Mouse (Mus musculus): ENCODE data around the gene Gsc. TPM values are rescaled to one million over a fixed set of nuclear protein-coding genes. Genes with fewer than 3 reads are reported as not detected.

The Gsc gene
- polyA plus RNA-seq (2015; fragmentation: Nextera tagmentation; extraction: Ambion mirVana): not detected in 2 replicates

GRCm38 (mm10) chr12:104472601-104473424, at the start of gene Gsc:
TSS of gene Gsc (minus strand) at chr12:104473330.
- WGBS (ENCODE audit: insufficient replicate concordance): under 1% methylated on average over 82 of the region's 97 CpGs
- no peak within 1 kb of the TSS for H3K9ac ChIP-seq (ENCODE audit: low read depth, low read length)
- H3K4me1 ChIP-seq (ENCODE audit: control insufficient read depth, low read depth, low read length): no peaks in the 10 kb centered on the region; the same call in 1 of the 2 replicates
- no peaks in the 10 kb centered on the region for H3K9me3 ChIP-seq (replicated peaks; ENCODE audit: control insufficient read depth, low read length)
- no peak within 1 kb of the TSS for H3K27ac ChIP-seq (ENCODE audit: low read length)
- peak within 1 kb of the TSS; percentile 56 for H3K4me3 ChIP-seq (ENCODE audit: low read depth, low read length)
- no peaks in the 10 kb centered on the region for H3K36me3 ChIP-seq (ENCODE audit: control insufficient read depth, insufficient read depth)
- no peak for ATAC-seq (ENCODE audit: low read depth)
- H3K27me3 ChIP-seq (ENCODE audit: control insufficient read depth, insufficient read depth, low read depth, low read length): peaks cover 85% of the 10 kb centered on the region
- H3K4me2 ChIP-seq (ENCODE audit: low read depth, low read length): peak within 1 kb of the TSS; percentile 61

GRCm38 (mm10) chr12:104519721-104520120, 46.6 kb upstream of the Gsc start:
- H3K4me3 ChIP-seq (ENCODE audit: low read depth, low read length): no peak overlapping the region
- no peaks in the 10 kb centered on the region for H3K4me1 ChIP-seq (ENCODE audit: control insufficient read depth, low read depth, low read length)
- H3K9ac ChIP-seq (ENCODE audit: low read depth, low read length): no peak overlapping the region
- no peaks in the 10 kb centered on the region for H3K27me3 ChIP-seq (ENCODE audit: control insufficient read depth, insufficient read depth, low read depth, low read length)
- ATAC-seq (ENCODE audit: low read depth): no peak
- H3K4me2 ChIP-seq (ENCODE audit: low read depth, low read length): no peak overlapping the region
- WGBS (ENCODE audit: insufficient replicate concordance): 71% methylated on average over 5 of the region's 5 CpGs
- no peaks in the 10 kb centered on the region for H3K9me3 ChIP-seq (replicated peaks; ENCODE audit: control insufficient read depth, low read length)
- no peak overlapping the region for H3K27ac ChIP-seq (ENCODE audit: low read length)
- H3K36me3 ChIP-seq (ENCODE audit: control insufficient read depth, insufficient read depth): no peaks in the 10 kb centered on the region

- Histone ChIP-seq H3K9ac (ENCODE audit: low read depth, low read length) (no peak overlapping the region), H3K4me2 (ENCODE audit: low read depth, low read length) (no peak overlapping the region), H3K36me3 (ENCODE audit: control insufficient read depth, insufficient read depth) (no peaks in the 10 kb centered on the region), H3K27me3 (ENCODE audit: control insufficient read depth, insufficient read depth, low read depth, low read length) (no peaks in the 10 kb centered on the region), H3K4me1 (ENCODE audit: control insufficient read depth, low read depth, low read length) (no peaks in the 10 kb centered on the region), H3K9me3 (replicated peaks; ENCODE audit: control insufficient read depth, low read length) (no peaks in the 10 kb centered on the region), H3K27ac (ENCODE audit: low read length) (no peak overlapping the region), H3K4me3 (ENCODE audit: low read depth, low read length) (no peak overlapping the region)
- ATAC-seq (ENCODE audit: low read depth): no peak
- WGBS (ENCODE audit: insufficient replicate concordance): 60% methylated on average over 7 of the region's 7 CpGs
Observed at GRCm38 (mm10) chr12:104507911-104508310, 34.8 kb upstream of the Gsc start.

GRCm38 (mm10) chr12:104492009-104492408, 18.9 kb upstream of the Gsc start:
- no peaks in the 10 kb centered on the region for H3K4me1 ChIP-seq (ENCODE audit: control insufficient read depth, low read depth, low read length)
- 33% methylated on average over 6 of the region's 6 CpGs for WGBS (ENCODE audit: insufficient replicate concordance)

GRCm38 (mm10) chr12:104486205-104486604, 13.1 kb upstream of the Gsc start:
- no peak for ATAC-seq (ENCODE audit: low read depth)
- no peak overlapping the region for H3K27ac ChIP-seq (ENCODE audit: low read length)
- no peak overlapping the region for H3K9ac ChIP-seq (ENCODE audit: low read depth, low read length)
- WGBS (ENCODE audit: insufficient replicate concordance): 36% methylated on average over 8 of the region's 8 CpGs
- no peaks in the 10 kb centered on the region for H3K9me3 ChIP-seq (replicated peaks; ENCODE audit: control insufficient read depth, low read length)
- peaks cover 2% of the 10 kb centered on the region; the same call in 1 of the 2 replicates for H3K27me3 ChIP-seq (ENCODE audit: control insufficient read depth, insufficient read depth, low read depth, low read length)
- no peaks in the 10 kb centered on the region for H3K36me3 ChIP-seq (ENCODE audit: control insufficient read depth, insufficient read depth)
- H3K4me2 ChIP-seq (ENCODE audit: low read depth, low read length): no peak overlapping the region
- H3K4me3 ChIP-seq (ENCODE audit: low read depth, low read length): no peak overlapping the region
- no peaks in the 10 kb centered on the region for H3K4me1 ChIP-seq (ENCODE audit: control insufficient read depth, low read depth, low read length)

More at GRCm38 (mm10) chr12:104492009-104492408, 18.9 kb upstream of the Gsc start:
- Histone ChIP-seq H3K36me3 (ENCODE audit: control insufficient read depth, insufficient read depth) (no peaks in the 10 kb centered on the region), H3K27me3 (ENCODE audit: control insufficient read depth, insufficient read depth, low read depth, low read length) (no peaks in the 10 kb centered on the region), H3K4me3 (ENCODE audit: low read depth, low read length) (no peak overlapping the region), H3K4me2 (ENCODE audit: low read depth, low read length) (no peak overlapping the region), H3K9ac (ENCODE audit: low read depth, low read length) (no peak overlapping the region), H3K27ac (ENCODE audit: low read length) (no peak overlapping the region), H3K9me3 (replicated peaks; ENCODE audit: control insufficient read depth, low read length) (no peaks in the 10 kb centered on the region)
- ATAC-seq (ENCODE audit: low read depth): no peak

DNA sequence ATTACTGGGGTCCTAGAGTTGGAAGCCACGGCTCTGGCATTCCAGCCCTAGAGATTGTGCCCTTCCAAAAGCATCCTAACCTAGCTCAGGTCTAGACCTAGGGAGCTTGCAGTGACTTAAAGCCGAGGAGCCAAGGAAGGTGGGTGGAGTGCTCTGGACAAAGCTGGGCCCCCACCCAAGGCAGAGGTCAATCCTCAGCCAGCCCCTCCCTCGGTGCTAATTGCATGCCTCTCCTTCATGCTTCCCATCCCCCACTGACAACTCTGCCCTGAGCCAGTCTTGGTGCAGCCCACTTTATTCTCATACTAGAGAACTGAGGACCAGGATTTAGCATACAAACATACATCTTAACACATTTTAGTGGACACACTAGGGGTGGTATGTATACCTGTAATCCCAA, 12.0 kb upstream of the Gsc start:
- H3K4me1 ChIP-seq (ENCODE audit: control insufficient read depth, low read depth, low read length): no peaks in the 10 kb centered on the region
- no peaks in the 10 kb centered on the region for H3K9me3 ChIP-seq (replicated peaks; ENCODE audit: control insufficient read depth, low read length)
- H3K27ac ChIP-seq (ENCODE audit: low read length): no peak overlapping the region
- no peak overlapping the region for H3K4me2 ChIP-seq (ENCODE audit: low read depth, low read length)
- no peak for ATAC-seq (ENCODE audit: low read depth)
- no peak overlapping the region for H3K9ac ChIP-seq (ENCODE audit: low read depth, low read length)
- peaks cover 5% of the 10 kb centered on the region for H3K27me3 ChIP-seq (ENCODE audit: control insufficient read depth, insufficient read depth, low read depth, low read length)
- no peaks in the 10 kb centered on the region for H3K36me3 ChIP-seq (ENCODE audit: control insufficient read depth, insufficient read depth)
- no peak overlapping the region for H3K4me3 ChIP-seq (ENCODE audit: low read depth, low read length)
- WGBS (ENCODE audit: insufficient replicate concordance): 26% methylated on average over 3 of the region's 3 CpGs

DNA sequence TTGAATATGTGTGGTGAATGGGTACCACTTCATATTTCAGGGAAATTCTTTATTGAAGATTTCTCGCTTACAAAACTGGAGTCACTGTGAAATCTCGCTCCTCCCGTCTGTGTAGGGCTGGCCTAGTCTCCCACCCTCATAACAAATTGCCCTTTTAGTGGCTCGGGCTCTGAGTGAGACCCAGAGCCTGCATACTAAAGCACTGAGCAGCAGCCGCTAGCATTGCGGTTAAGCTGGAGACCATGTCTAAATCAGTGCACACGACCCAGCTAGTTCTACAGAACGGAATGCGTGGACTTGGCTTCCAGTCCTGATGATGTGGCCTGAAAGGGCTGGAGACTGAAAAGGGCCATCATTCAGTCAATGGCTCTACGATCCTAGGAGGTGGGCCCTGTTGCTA, 7.9 kb upstream of the Gsc start:
- Histone ChIP-seq H3K9ac (ENCODE audit: low read depth, low read length) (no peak overlapping the region), H3K27ac (ENCODE audit: low read length) (no peak overlapping the region), H3K9me3 (replicated peaks; ENCODE audit: control insufficient read depth, low read length) (no peaks in the 10 kb centered on the region), H3K27me3 (ENCODE audit: control insufficient read depth, insufficient read depth, low read depth, low read length) (peaks cover 39% of the 10 kb centered on the region), H3K36me3 (ENCODE audit: control insufficient read depth, insufficient read depth) (no peaks in the 10 kb centered on the region), H3K4me2 (ENCODE audit: low read depth, low read length) (no peak overlapping the region), H3K4me1 (ENCODE audit: control insufficient read depth, low read depth, low read length) (no peaks in the 10 kb centered on the region), H3K4me3 (ENCODE audit: low read depth, low read length) (no peak overlapping the region)
- WGBS (ENCODE audit: insufficient replicate concordance): 60% methylated on average over 10 of the region's 10 CpGs
- ATAC-seq (ENCODE audit: low read depth): no peak

- H3K4me3 ChIP-seq (ENCODE audit: low read depth, low read length): no peak overlapping the region
- H3K4me2 ChIP-seq (ENCODE audit: low read depth, low read length): no peak overlapping the region
- no peaks in the 10 kb centered on the region for H3K36me3 ChIP-seq (ENCODE audit: control insufficient read depth, insufficient read depth)
- no peak for ATAC-seq (ENCODE audit: low read depth)
- H3K4me1 ChIP-seq (ENCODE audit: control insufficient read depth, low read depth, low read length): no peaks in the 10 kb centered on the region
- WGBS (ENCODE audit: insufficient replicate concordance): 5% methylated on average over 4 of the region's 4 CpGs
- H3K9ac ChIP-seq (ENCODE audit: low read depth, low read length): no peak overlapping the region
- no peaks in the 10 kb centered on the region for H3K9me3 ChIP-seq (replicated peaks; ENCODE audit: control insufficient read depth, low read length)
- no peak overlapping the region for H3K27ac ChIP-seq (ENCODE audit: low read length)
- H3K27me3 ChIP-seq (ENCODE audit: control insufficient read depth, insufficient read depth, low read depth, low read length): peaks cover 67% of the 10 kb centered on the region
Observed at GRCm38 (mm10) chr12:104478193-104478592, 5.1 kb upstream of the Gsc start.

DNA sequence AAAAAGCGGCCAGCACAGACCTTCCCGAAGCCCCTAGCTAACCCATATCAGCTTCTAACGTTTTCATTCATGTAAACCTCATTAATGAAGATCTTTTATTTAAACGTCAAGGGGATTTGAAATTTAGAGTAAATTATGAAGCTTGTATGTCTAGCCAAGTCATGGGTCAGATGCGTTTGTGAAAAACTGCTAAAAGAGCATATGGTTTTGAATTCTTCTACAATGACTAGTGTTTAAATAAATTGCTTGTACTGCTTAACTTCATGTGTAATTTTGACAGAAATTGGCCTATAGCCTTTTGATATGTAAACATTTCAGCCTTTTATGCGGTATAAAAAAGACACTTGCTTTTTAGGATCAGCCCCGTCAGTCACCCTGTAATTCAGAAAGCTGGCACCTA, 4.4 kb upstream of the Gsc start:
- Histone ChIP-seq H3K4me3 (ENCODE audit: low read depth, low read length) (no peak overlapping the region), H3K27ac (ENCODE audit: low read length) (no peak overlapping the region), H3K36me3 (ENCODE audit: control insufficient read depth, insufficient read depth) (no peaks in the 10 kb centered on the region), H3K27me3 (ENCODE audit: control insufficient read depth, insufficient read depth, low read depth, low read length) (peaks cover 74% of the 10 kb centered on the region), H3K9ac (ENCODE audit: low read depth, low read length) (no peak overlapping the region), H3K9me3 (replicated peaks; ENCODE audit: control insufficient read depth, low read length) (no peaks in the 10 kb centered on the region), H3K4me2 (ENCODE audit: low read depth, low read length) (no peak overlapping the region), H3K4me1 (ENCODE audit: control insufficient read depth, low read depth, low read length) (no peaks in the 10 kb centered on the region)
- WGBS (ENCODE audit: insufficient replicate concordance): 5% methylated on average over 7 of the region's 7 CpGs
- no peak for ATAC-seq (ENCODE audit: low read depth)

Data from liver, embryonic 16.5 days (tissue).